Mouse (Mus musculus): ENCODE measurements around the gene Bmt2. TPM values are rescaled to one million over a fixed set of nuclear protein-coding genes. Genes with fewer than 3 reads are reported as not detected.

Gene Bmt2
- polyA plus RNA-seq, 1 experiment = 2.6 TPM

DNA sequence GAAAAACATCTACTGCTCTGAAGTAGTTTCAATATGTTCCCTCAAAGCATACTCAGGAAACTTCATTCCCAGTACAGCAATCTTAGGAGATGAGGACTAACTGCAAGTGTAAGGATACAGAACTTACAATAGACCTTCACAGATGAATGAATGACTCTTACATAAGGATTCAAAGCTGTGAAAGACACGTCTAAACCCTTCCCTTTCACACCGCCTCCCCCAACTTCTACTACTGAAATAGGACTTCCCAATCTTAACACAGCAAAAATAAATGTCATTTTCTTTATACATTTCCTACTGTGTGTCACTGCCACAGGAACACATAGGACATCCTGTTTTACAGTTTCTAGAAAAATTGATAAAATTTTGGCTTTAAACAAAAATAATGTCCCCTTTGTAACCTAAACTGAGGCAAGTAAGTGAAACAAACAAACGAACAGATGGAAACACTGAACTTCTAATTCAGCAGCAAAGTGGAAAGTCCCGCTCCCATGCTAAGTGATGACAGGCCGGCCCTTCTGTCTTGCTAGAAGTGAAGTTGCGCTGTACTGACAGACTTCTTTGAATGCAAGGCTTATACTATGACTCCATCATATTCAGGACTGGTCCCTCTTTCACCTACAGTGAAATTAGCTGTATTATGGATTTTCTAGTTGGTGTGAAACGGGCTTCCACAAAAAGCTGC is 79.4 kb downstream of the Bmt2 start:
- Histone ChIP-seq H3K4me3 (ENCODE audit: extremely low read depth, insufficient read depth, insufficient read length) (no peak overlapping the region), H3K27me3 (ENCODE audit: control insufficient read depth, insufficient read depth, low read length) (no peaks in the 10 kb centered on the region), H3K4me1 (ENCODE audit: control insufficient read depth, insufficient read depth, insufficient read length) (peaks cover 6% of the 10 kb centered on the region), H3K36me3 (ENCODE audit: control insufficient read depth, insufficient read depth, low read length) (peaks cover 8% of the 10 kb centered on the region), H3K27ac (ENCODE audit: insufficient read depth, low read length) (no peak overlapping the region; the same call in 1 of the 2 replicates)
- TF ChIP-seq CTCF (IDR thresholded peaks at IDR 0.05; ENCODE audit: extremely low read depth, insufficient read depth, insufficient read length, insufficient replicate concordance) (no peak), POLR2A (IDR thresholded peaks at IDR 0.05; ENCODE audit: low read depth, low read length) (no peak)
- 71% methylated on average over 7 of the region's 7 CpGs for WGBS
- no peak for DNase-seq (ENCODE audit: low read depth in 1 of 2, low spot score in 2 of 2)

DNA sequence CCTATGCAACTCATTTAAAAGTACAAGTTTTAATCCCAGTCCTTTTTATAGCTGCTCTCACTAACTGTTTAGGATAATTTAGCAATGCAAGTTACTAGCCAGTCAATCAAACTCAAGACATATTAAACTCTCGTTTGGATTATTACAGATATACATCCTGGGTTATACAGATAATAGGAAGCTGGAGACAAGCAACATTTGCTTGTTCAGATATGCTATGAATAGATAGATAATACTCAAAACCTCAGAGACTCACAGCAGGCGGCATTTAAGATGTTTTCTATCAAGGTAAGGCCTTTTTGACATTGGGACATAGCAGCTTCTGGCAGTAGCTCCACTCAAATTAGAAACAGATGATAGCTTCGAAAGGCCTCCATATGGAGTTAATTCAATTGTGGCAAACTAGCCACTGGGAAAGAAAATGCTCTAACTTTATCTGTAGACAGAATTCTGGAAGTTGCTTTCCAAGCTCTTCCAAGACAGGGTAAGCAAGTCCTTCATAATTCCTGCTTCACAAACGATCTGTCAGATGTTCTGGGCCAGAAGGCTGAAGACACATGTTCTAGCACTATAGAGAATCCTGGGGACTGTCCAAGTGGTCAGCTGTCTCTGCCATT is 84.9 kb downstream of the Bmt2 start:
- no peaks in the 10 kb centered on the region; the same call in 1 of the 2 replicates for H3K4me1 ChIP-seq (ENCODE audit: control insufficient read depth, insufficient read depth, insufficient read length)
- WGBS = 90% methylated on average over 4 of the region's 4 CpGs
- DNase-seq (ENCODE audit: low read depth in 1 of 2, low spot score in 2 of 2) = no peak
- H3K4me3 ChIP-seq (ENCODE audit: extremely low read depth, insufficient read depth, insufficient read length) = no peak overlapping the region
- TF ChIP-seq POLR2A (IDR thresholded peaks at IDR 0.05; ENCODE audit: low read depth, low read length) = no peak
- no peak overlapping the region for H3K27ac ChIP-seq (ENCODE audit: insufficient read depth, low read length)
- peaks cover 22% of the 10 kb centered on the region for H3K36me3 ChIP-seq (ENCODE audit: control insufficient read depth, insufficient read depth, low read length)
- H3K27me3 ChIP-seq (ENCODE audit: control insufficient read depth, insufficient read depth, low read length) = no peaks in the 10 kb centered on the region

- WGBS = 79% methylated on average over 2 of the region's 2 CpGs
- H3K4me1 ChIP-seq (ENCODE audit: control insufficient read depth, insufficient read depth, insufficient read length) = no peaks in the 10 kb centered on the region
- no peak for DNase-seq (ENCODE audit: low read depth in 1 of 2, low spot score in 2 of 2)
- no peak overlapping the region for H3K27ac ChIP-seq (ENCODE audit: insufficient read depth, low read length)
- TF ChIP-seq POLR2A (IDR thresholded peaks at IDR 0.05; ENCODE audit: low read depth, low read length) = no peak
- TF ChIP-seq CTCF (IDR thresholded peaks at IDR 0.05; ENCODE audit: extremely low read depth, insufficient read depth, insufficient read length, insufficient replicate concordance) = no peak
- no peaks in the 10 kb centered on the region for H3K27me3 ChIP-seq (ENCODE audit: control insufficient read depth, insufficient read depth, low read length)
- H3K36me3 ChIP-seq (ENCODE audit: control insufficient read depth, insufficient read depth, low read length) = peaks cover 21% of the 10 kb centered on the region
- no peak overlapping the region for H3K4me3 ChIP-seq (ENCODE audit: extremely low read depth, insufficient read depth, insufficient read length)
Observed at GRCm38 (mm10) chr6:13586560-13586959, 91.2 kb downstream of the Bmt2 start.

- no peak for TF ChIP-seq POLR2A (IDR thresholded peaks at IDR 0.05; ENCODE audit: low read depth, low read length)
- no peak for TF ChIP-seq CTCF (IDR thresholded peaks at IDR 0.05; ENCODE audit: extremely low read depth, insufficient read depth, insufficient read length, insufficient replicate concordance)
- Histone ChIP-seq H3K4me3 (ENCODE audit: extremely low read depth, insufficient read depth, insufficient read length) (no peak overlapping the region), H3K36me3 (ENCODE audit: control insufficient read depth, insufficient read depth, low read length) (peaks cover 18% of the 10 kb centered on the region), H3K27me3 (ENCODE audit: control insufficient read depth, insufficient read depth, low read length) (no peaks in the 10 kb centered on the region), H3K27ac (ENCODE audit: insufficient read depth, low read length) (no peak overlapping the region), H3K4me1 (ENCODE audit: control insufficient read depth, insufficient read depth, insufficient read length) (no peaks in the 10 kb centered on the region)
- no peak for DNase-seq (ENCODE audit: low read depth in 1 of 2, low spot score in 2 of 2)
- 94% methylated on average over 8 of the region's 8 CpGs for WGBS
Observed at GRCm38 (mm10) chr6:13586154-13586553, 91.6 kb downstream of the Bmt2 start.

DNA sequence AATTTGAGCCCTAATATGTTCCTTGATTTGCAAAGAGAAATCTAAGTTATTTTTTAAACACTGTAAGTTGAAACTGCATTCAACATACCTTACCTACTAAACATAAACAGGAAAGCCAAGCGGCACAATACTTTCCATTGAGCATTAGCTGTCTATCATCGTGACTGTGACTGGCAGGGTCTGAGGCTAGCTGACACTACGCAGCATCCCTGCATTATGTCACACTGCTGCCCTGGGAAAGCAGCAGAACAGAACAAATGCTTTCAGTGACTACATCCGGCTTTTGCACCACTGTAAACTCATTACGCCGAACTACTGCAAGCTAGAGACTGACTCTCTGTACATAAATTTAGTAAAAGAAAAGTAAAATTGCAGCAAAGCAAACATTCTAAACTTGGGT is 93.0 kb downstream of the Bmt2 start:
- no peak overlapping the region for H3K27ac ChIP-seq (ENCODE audit: insufficient read depth, low read length)
- DNase-seq (ENCODE audit: low read depth in 1 of 2, low spot score in 2 of 2) = no peak
- 92% methylated on average over 6 of the region's 6 CpGs for WGBS
- H3K36me3 ChIP-seq (ENCODE audit: control insufficient read depth, insufficient read depth, low read length) = peaks cover 15% of the 10 kb centered on the region
- H3K27me3 ChIP-seq (ENCODE audit: control insufficient read depth, insufficient read depth, low read length) = no peaks in the 10 kb centered on the region
- H3K4me3 ChIP-seq (ENCODE audit: extremely low read depth, insufficient read depth, insufficient read length) = no peak overlapping the region
- TF ChIP-seq POLR2A (IDR thresholded peaks at IDR 0.05; ENCODE audit: low read depth, low read length) = no peak
- TF ChIP-seq CTCF (IDR thresholded peaks at IDR 0.05; ENCODE audit: extremely low read depth, insufficient read depth, insufficient read length, insufficient replicate concordance) = no peak
- H3K4me1 ChIP-seq (ENCODE audit: control insufficient read depth, insufficient read depth, insufficient read length) = no peaks in the 10 kb centered on the region

DNA sequence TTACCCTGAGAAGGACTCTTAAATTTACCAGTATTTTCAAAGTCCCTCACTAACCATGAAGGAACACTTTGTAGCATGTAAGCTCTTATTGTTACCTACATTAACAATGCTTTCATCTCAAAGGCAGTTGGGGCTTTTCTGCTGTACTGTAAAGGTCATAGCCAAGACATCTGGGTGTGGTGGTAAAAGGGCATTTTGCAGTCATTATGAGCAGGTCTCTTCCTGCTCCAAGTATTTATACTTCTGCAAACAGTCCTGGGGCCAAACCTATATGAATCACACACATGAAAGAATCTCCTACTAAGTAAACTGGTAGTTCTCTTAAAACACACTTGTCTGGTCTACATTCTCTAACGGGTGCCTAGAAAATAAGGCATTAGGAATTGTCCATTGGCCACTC is 95.7 kb downstream of the Bmt2 start:
- peaks cover 16% of the 10 kb centered on the region for H3K36me3 ChIP-seq (ENCODE audit: control insufficient read depth, insufficient read depth, low read length)
- whole genome bisulfite sequencing = 81% methylated on average over 1 of the region's 1 CpGs
- H3K27me3 ChIP-seq (ENCODE audit: control insufficient read depth, insufficient read depth, low read length) = no peaks in the 10 kb centered on the region
- no peaks in the 10 kb centered on the region for H3K4me1 ChIP-seq (ENCODE audit: control insufficient read depth, insufficient read depth, insufficient read length)
- H3K27ac ChIP-seq (ENCODE audit: insufficient read depth, low read length) = no peak overlapping the region
- no peak for DNase-seq (ENCODE audit: low read depth in 1 of 2, low spot score in 2 of 2)
- TF ChIP-seq CTCF (IDR thresholded peaks at IDR 0.05; ENCODE audit: extremely low read depth, insufficient read depth, insufficient read length, insufficient replicate concordance) = no peak
- TF ChIP-seq POLR2A (IDR thresholded peaks at IDR 0.05; ENCODE audit: low read depth, low read length) = no peak
- no peak overlapping the region for H3K4me3 ChIP-seq (ENCODE audit: extremely low read depth, insufficient read depth, insufficient read length)

Other genes starting within 250 kb of the Bmt2 start
- gene Tmem168, start 69.9 kb downstream of the Bmt2 start, polyA plus RNA-seq (2012; rRNA removed) = 9.0 and 9.6 TPM in 2 replicates
- gene Gpr85, start 162.0 kb upstream of the Bmt2 start, polyA plus RNA-seq (2012; rRNA removed) = 0.12 and 0.16 TPM in 2 replicates
- gene 2610001J05Rik, start 193.6 kb upstream of the Bmt2 start, polyA plus RNA-seq (2012; rRNA removed) = 12.3 and 14.4 TPM in 2 replicates

Measured in spleen, adult 2 months (tissue).